Comparison of ENCODE assay signal across 13 mouse cellular contexts in genomic region chr5:99279016-99279757, GRCm38 (mm10).
DNase-seq lines count a peak whose midpoint lies in the region; ATAC-seq and TF ChIP-seq lines count a peak whose summit lies in the region.
"Had no signal": no experiment of that assay in that cellular context is flagged by ENCODE, and none has a peak within 500 bp of the region (broad histone marks: within the 10 kb centered on the region; RNA-seq: fewer than 3 reads in every experiment).

No protein-coding gene starts in this region.

- no peak overlapping the region for H3K9ac ChIP-seq in midbrain, embryonic 14.5 days (replicated peaks; ENCODE audit: low read length)
- no peak overlapping the region for H3K9ac ChIP-seq in midbrain, embryonic 11.5 days (ENCODE audit: low read length)
- no peak overlapping the region for H3K9ac ChIP-seq in forebrain, postnatal 0 days
- no peak overlapping the region for H3K9ac ChIP-seq in neural tube, embryonic 15.5 days (replicated peaks)

- ATAC-seq in midbrain, embryonic 14.5 days (ENCODE audit: low FRiP score, low TSS enrichment), result no peak
- no peak for ATAC-seq in midbrain, embryonic 11.5 days (ENCODE audit: low FRiP score)
- ATAC-seq in forebrain, postnatal 0 days, result no peak
- 0 out of 2 replicates have a peak, but pooled peaks have one; percentile 46 for ATAC-seq in neural tube, embryonic 15.5 days (ENCODE audit: low FRiP score)
- ATAC-seq: midbrain, embryonic 16.5 days had no signal

- H3K4me2 ChIP-seq in midbrain, embryonic 14.5 days (ENCODE audit: low read length), result no peak overlapping the region
- H3K4me2 ChIP-seq in midbrain, embryonic 11.5 days, result no peak overlapping the region
- H3K4me2 ChIP-seq in forebrain, postnatal 0 days (ENCODE audit: low read depth), result no peak overlapping the region
- H3K4me2 ChIP-seq in neural tube, embryonic 15.5 days, result no peak overlapping the region

- H3K4me3 ChIP-seq in midbrain, embryonic 14.5 days (replicated peaks; ENCODE audit: low read depth, low read length), result no peak overlapping the region
- H3K4me3 ChIP-seq in midbrain, embryonic 11.5 days (ENCODE audit: low read depth, low read length), result no peak overlapping the region
- H3K4me3 ChIP-seq in forebrain, postnatal 0 days (ENCODE audit: low read depth, low read length), result no peak overlapping the region
- H3K4me3 ChIP-seq in neural tube, embryonic 15.5 days (replicated peaks), result no peak overlapping the region
- H3K4me3 ChIP-seq in layer of hippocampus, adult 2 months, result no peak overlapping the region
- H3K4me3 ChIP-seq: erythroblast, embryonic 14.5 days; left cerebral cortex, adult 2 months had no signal

- 74% methylated on average over 9 of the region's 9 CpGs for WGBS in midbrain, embryonic 14.5 days
- 80% methylated on average over 9 of the region's 9 CpGs for WGBS in midbrain, embryonic 11.5 days
- 44% methylated on average over 9 of the region's 9 CpGs for WGBS in forebrain, postnatal 0 days
- 31% methylated on average over 9 of the region's 9 CpGs for WGBS in neural tube, embryonic 15.5 days

- peaks cover 13% of the 10 kb centered on the region for H3K4me1 ChIP-seq in midbrain, embryonic 14.5 days (ENCODE audit: control insufficient read depth, insufficient read depth, low read length)
- peaks cover 7% of the 10 kb centered on the region for H3K4me1 ChIP-seq in midbrain, embryonic 11.5 days (ENCODE audit: control insufficient read depth, insufficient read depth, low read length)
- peaks cover 8% of the 10 kb centered on the region for H3K4me1 ChIP-seq in forebrain, postnatal 0 days (ENCODE audit: insufficient read depth)
- H3K4me1 ChIP-seq in neural tube, embryonic 15.5 days, result peaks cover 32% of the 10 kb centered on the region

- H3K27me3 ChIP-seq in midbrain, embryonic 14.5 days (ENCODE audit: control insufficient read depth, insufficient read depth, low read length), result no peaks in the 10 kb centered on the region
- H3K27me3 ChIP-seq in midbrain, embryonic 11.5 days (ENCODE audit: control insufficient read depth, insufficient read depth, low read length), result no peaks in the 10 kb centered on the region
- no peaks in the 10 kb centered on the region for H3K27me3 ChIP-seq in forebrain, postnatal 0 days (ENCODE audit: insufficient read depth, low read length)
- H3K27me3 ChIP-seq in neural tube, embryonic 15.5 days (replicated peaks), result no peaks in the 10 kb centered on the region
- H3K27me3 ChIP-seq: CH12.LX had no signal

- no peak for TF ChIP-seq CTCF in forebrain, postnatal 0 days (IDR thresholded peaks at IDR 0.05; ENCODE audit: low read depth)
- TF ChIP-seq CTCF in layer of hippocampus, adult 2 months (conservative IDR thresholded peaks at IDR 0.05), result no peak

- no peaks in the 10 kb centered on the region for H3K36me3 ChIP-seq in midbrain, embryonic 14.5 days (ENCODE audit: control insufficient read depth, insufficient read depth, low read length)
- H3K36me3 ChIP-seq in midbrain, embryonic 11.5 days (ENCODE audit: control insufficient read depth, insufficient read depth, low read length), result no peaks in the 10 kb centered on the region
- H3K36me3 ChIP-seq in forebrain, postnatal 0 days (ENCODE audit: insufficient read depth), result no peaks in the 10 kb centered on the region
- no peaks in the 10 kb centered on the region for H3K36me3 ChIP-seq in neural tube, embryonic 15.5 days

- peak; percentile 11 for DNase-seq in heart, postnatal 4 days
- no peak for DNase-seq in heart, adult 11 months
- peak; percentile 58 for DNase-seq in midbrain, embryonic 14.5 days
- DNase-seq in midbrain, embryonic 11.5 days (ENCODE audit: low spot score, missing footprints), result no peak
- DNase-seq in forebrain, postnatal 0 days, result no peak
- DNase-seq in layer of hippocampus, adult 2 months (ENCODE audit: low spot score in 2 of 2), result no peak
- DNase-seq: kidney, postnatal 14 days; lung, postnatal 10 days had no signal

- H3K27ac ChIP-seq in midbrain, embryonic 14.5 days (replicated peaks; ENCODE audit: low read depth, low read length), result no peak overlapping the region
- H3K27ac ChIP-seq in midbrain, embryonic 11.5 days (ENCODE audit: low read depth, low read length), result no peak overlapping the region
- 0 out of 2 replicates have a peak overlapping the region, but pooled peaks have one; percentile 21 for H3K27ac ChIP-seq in forebrain, postnatal 0 days (ENCODE audit: low read depth, low read length)
- peak overlapping the region; percentile 56; the same call in 1 of the 2 replicates for H3K27ac ChIP-seq in neural tube, embryonic 15.5 days (replicated peaks)
- no peak overlapping the region for H3K27ac ChIP-seq in layer of hippocampus, adult 2 months
- H3K27ac ChIP-seq: left cerebral cortex, adult 2 months had no signal

- H3K9me3 ChIP-seq in midbrain, embryonic 14.5 days (ENCODE audit: control insufficient read depth, low read length), result no peaks in the 10 kb centered on the region
- no peaks in the 10 kb centered on the region for H3K9me3 ChIP-seq in midbrain, embryonic 11.5 days (ENCODE audit: control insufficient read depth, low read length)
- H3K9me3 ChIP-seq in forebrain, postnatal 0 days (ENCODE audit: low read length), result no peaks in the 10 kb centered on the region
- no peaks in the 10 kb centered on the region for H3K9me3 ChIP-seq in neural tube, embryonic 15.5 days (replicated peaks)

Comparison
In these comparisons a context has a peak if more than half of its experiments do, and no peak if none do; other contexts are left out.
1. DNase-seq: peak in heart, postnatal 4 days (single experiment) and midbrain, embryonic 14.5 days (single experiment); none in heart, adult 11 months (single experiment), midbrain, embryonic 11.5 days (single experiment), forebrain, postnatal 0 days (single experiment) and layer of hippocampus, adult 2 months (0 of 2).
2. H3K27ac ChIP-seq: peak in forebrain, postnatal 0 days (single experiment) and neural tube, embryonic 15.5 days (single experiment); none in midbrain, embryonic 14.5 days (single experiment), midbrain, embryonic 11.5 days (single experiment) and layer of hippocampus, adult 2 months (single experiment).